Mouse (Mus musculus) embryonic fibroblast, embryonic 13.5 days (primary cell): ENCODE results near the gene Lrfn2.

ENCODE experiments used
- CTCF ChIP-seq: IDR thresholded peaks from 2 replicates; pipeline ENCODE4 v1.5.1; 2011; ENCODE audit warnings: mild to moderate bottlenecking, control low read depth, low read length, moderate library complexity, borderline replicate concordance; ENCODE audit not compliant: insufficient read depth
- POLR2A ChIP-seq: IDR thresholded peaks from 2 replicates; pipeline ENCODE4 v1.6.1; 2011; ENCODE audit warnings: low read depth, mild to moderate bottlenecking, control low read depth, low read length, moderate library complexity

GRCm38 (mm10) chr17:49030269-49030615 lies 98.1 kb downstream of the Lrfn2 start:
- TF ChIP-seq CTCF (no peak), POLR2A (no peak)
